Mouse (Mus musculus): ENCODE results near the gene Nek11. TPM values are rescaled to one million over a fixed set of nuclear protein-coding genes. Genes with fewer than 3 reads are reported as not detected.

Gene Nek11
- under 1 TPM; 0.08 to 0.23 TPM for total RNA-seq (2021)
- long read RNA-seq, experiment 1, partial matches to known transcripts: 0 of 1 reads
- long read RNA-seq, experiment 1, other reads (novel, unspliced or antisense): 1 of 1 reads
- long read RNA-seq, experiment 2: 0 reads

DNA sequence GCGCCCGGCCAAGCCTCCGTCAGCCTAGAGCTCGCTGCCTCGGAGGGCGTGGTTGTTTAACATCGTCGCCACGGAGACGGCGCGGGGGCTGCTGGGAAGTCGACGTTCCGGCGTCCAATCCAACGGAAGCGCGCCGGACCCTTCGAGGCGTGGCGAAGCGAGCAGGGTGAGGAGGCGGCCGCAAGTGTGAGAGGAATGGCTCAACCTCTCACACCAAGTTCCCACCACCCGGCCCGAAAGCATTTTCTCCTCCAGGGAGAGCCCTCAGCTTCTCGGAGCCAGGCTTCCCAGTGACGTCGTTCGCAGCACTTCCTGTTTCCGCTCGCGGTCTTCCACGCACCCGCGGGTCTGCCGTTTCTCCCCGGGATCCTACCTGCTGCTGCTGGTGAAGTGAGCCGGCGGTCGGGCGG is at the start of gene Nek11, which contains the start of gene Aste1:
TSS of gene Nek11 (minus strand) at position 307 of the 410 bp plus-strand sequence.
TSS of gene Aste1 (plus strand) at position 175 of the 410 bp plus-strand sequence.
- DNase-seq (ENCODE audit: low spot score in 2 of 2): peak; percentile 86 to 90

DNA sequence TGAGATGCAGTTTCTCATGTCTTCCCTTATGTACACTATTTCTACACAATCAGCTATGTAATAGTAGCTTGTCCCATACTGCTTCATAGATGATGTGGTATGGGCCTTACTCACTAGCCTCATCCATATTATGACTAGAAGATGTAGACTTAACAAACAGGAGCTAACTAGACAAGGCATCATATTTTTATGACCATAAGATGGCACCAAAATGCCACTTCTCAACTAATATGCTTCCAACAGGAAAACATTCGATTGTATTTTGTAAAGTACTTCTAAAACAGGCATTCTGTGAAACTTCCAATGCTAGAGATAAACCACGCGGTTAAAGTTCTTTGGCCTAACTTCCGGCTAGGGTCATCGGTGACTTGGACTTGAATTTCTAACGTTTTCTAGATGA is 13.2 kb upstream of the Nek11 start:
- no peak for DNase-seq (ENCODE audit: low spot score in 2 of 2)

DNA sequence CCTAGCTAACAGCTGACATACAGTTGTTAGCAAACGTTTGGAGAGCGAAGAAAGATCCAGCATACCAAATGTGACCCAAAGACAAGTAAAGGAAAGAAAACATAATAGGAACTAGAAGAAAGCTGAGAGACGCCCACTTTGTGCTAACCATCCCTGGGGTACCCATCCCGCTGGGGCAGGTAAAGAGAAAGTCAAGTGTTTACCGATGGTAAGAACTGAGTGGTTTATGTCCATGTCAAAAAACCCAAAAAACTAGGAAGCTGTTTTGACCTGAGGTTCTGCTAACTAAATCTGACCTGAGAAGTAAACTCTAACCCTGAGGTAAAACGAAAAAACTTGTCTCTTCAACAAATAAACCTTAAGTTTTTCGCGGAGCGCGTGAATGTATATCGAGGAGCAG is 604 bp downstream of the Nek11 start:
- no peak for DNase-seq (ENCODE audit: low spot score in 2 of 2)

DNA sequence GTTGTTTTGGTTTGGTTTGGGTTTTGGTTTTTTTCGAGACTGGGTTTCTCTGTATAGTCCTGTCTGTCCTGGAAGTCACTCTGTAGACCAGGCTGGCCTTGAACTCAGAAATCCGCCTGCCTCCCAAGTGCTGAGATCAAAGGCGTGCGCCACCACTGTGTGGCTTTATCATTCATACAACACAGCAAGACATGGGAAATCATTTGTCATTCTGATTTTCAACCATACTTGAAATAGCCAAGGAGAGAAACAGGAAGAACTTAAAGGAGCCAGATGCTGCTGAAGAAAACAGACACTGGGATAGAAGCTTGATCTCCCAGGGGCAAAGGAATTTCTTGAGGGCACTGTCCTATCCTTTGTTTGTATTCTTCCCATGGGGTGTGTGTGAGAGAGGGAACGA is 4.7 kb downstream of the Nek11 start:
- DNase-seq (ENCODE audit: low spot score in 2 of 2): no peak

DNA sequence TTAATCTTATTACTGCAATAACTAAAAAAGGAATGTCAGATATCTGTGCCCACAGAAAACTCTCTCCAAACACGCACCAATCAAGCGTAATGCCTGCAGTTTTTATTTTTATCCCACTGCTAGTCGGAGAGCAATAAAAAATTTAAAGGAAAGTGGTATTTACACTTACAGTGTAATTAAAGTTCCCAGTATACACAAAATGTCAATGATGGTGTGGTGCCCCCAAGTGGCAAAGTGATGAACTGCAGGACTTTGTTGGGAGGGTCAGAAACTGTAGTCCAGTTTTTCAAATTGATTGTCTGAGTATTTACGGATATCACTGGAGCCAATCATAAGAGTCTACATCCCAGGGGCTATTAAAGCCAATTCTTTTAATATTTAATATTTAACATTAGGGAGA is 6.0 kb downstream of the Nek11 start:
- DNase-seq (ENCODE audit: low spot score in 2 of 2): peak; percentile 16 to 45

DNA sequence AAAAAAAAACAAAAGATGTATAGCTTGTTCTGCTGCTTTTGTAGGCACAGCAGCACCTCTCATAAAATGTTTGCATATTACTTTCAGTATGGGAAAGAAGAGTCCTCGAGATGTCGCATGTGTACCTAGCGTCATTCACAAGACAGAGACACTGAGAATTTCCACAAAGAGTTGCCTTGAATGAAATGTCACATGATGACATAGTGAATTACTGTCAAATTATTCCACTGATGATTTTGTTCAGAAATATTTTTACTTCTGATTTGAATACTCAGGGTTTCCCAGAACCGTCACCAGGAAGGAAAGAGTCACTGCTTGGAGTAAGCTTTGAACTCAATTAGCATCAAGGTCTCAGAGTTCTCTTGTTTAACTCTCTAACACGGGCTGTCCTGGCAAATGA is 7.9 kb downstream of the Nek11 start:
- no peak for DNase-seq (ENCODE audit: low spot score in 2 of 2)

DNA sequence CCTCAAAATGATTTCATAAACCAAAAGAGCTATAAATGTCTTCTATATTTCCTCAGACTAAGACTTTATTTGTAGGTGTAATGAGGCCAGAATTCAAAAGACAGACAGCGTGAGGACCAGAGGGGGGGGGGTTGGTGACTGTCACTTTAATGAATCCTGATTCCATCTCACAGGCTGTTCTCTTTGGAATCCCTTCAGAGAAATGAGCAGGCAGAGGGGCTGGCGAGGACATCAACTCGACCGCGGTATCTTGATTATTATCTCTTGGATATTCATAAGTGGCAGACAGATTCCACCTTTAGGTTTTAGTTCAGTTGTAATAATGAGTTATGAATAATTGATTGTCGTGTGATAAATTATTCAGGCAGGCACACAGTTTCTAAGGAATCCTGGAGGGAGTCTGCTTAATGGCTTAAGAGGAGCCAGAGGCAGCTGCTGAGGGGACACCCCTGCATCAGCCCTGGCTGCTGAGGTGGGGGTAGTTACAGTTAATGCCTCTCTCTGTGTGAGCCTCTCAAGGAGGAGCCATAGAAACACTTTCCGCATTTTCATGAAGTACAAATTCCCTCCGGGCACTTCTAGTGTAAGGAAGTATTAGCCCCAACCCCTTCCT is 15.7 kb downstream of the Nek11 start:
- no peak for DNase-seq (ENCODE audit: low spot score in 2 of 2)

DNA sequence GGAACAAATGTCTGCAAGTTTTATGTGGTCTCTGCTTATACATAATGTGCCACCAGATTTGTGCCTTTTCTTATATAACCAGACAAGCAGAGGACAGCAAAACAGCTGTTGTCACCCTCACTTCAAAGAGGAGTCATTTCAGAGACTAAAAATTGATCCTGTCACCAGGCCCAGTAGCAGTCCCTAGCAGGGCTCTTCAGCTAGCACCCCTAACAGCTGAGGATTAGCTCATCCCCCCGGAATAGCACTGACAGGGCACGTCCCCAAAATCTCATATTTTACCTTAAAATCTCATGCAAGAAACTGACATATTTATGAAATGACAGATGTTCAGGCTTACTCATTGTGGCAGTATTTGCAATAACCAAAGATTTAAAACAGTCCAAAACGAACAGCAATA is 17.7 kb downstream of the Nek11 start:
- DNase-seq (ENCODE audit: low spot score in 2 of 2): no peak

DNA sequence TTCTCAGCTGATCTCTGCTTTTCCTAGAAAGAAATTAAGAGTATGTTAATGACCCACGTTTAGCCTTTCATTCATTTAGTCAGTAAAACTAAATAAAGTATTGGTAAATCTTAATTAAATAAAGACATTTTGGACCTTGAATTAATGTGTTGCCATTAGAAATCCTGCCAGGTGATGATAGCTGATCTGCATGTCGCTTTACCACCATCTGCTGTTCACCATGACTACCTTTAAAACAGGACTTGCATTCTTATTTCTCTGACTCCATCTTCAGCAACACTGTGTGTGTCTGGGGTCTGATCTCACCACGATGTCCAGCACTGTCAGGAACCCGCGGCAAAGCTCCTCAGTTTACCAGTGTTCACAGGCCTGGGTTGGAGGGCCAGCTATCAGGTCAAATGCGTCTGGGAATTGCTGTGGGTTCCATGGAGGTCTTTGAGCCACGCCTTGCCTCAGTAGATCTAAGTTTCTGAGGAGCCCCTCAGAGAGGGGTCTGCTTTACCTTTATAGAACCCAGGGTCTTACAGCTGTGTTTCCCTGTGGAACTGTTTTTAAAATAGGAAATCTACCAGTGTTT is 18.3 kb downstream of the Nek11 start:
- no peak for DNase-seq (ENCODE audit: low spot score in 2 of 2)

DNA sequence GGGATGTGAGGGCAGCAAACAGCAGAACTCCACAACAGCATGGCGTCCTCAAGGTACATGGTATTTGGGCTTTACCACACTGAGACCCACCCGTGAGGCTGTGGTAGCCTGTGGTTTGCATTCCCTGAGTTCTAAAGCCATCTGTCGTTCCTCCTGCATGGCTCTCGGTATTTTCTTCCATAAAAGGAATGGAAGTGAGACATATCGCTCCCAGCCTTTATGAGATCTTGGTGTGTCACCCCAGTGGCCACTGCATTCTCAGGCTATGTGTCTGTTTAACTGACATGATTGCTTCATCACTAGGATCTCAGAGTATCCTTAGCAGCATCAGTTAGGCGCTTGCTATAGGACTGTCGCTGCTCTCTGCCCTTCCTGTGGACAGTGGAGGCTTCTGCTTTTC is 18.9 kb downstream of the Nek11 start:
- DNase-seq (ENCODE audit: low spot score in 2 of 2): no peak

DNA sequence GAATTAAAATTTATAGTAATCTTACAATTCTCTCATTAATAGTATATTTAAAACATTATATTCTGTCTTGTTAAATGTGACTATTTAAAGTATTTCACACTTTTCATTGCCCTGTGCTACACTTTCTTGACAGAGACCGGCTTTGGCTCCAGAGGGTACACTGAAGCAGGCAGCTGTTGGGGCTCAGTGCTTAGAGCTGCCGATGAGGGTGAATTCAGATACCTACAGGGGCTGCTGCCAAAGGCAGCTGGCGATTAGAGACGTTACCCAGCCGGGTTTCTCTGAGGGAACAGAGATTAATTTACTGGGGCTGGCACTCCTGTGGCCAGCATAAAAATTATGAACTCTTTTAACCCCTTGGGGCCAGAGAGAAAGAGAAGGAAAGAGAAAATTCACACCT is 21.0 kb downstream of the Nek11 start:
- no peak for DNase-seq (ENCODE audit: low spot score in 2 of 2)

DNA sequence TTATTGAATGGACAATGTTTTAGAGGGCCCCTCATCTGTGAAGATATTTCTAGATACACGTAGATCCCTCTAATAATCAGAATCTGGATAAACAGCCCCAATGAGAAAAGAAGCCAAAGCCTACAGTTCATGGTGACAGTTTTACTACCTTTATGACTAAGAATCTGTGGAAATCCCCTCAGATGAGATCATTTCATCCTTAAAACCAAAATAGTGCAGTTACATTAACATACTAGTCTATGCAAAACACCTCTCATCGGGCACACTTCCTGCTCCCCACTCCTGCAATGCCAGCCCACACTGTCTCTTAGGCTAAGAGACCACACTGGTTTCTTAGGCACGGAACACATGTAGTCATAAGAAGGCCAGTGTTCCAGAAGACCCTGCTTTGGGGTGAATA is 26.7 kb downstream of the Nek11 start:
- no peak for DNase-seq (ENCODE audit: low spot score in 2 of 2)

DNA sequence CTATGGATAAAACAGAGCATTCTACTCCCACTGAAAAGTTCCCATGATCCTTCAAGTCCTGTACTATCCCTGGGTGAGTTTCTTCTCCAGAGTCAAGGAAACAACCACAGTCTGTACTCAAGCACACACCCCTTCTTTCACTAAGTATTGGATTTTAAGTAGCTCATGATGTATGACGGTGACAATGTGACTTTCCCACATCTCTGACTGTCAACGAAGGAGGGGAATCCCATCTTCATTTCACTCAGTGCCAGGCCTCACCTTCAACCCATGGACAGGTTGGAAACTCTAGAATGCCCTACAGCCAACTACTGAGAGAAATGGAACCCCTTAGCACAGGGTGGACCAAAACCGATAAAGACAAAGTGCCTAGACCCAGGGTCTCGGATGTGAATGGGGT is 29.1 kb downstream of the Nek11 start:
- DNase-seq (ENCODE audit: low spot score in 2 of 2): no peak

DNA sequence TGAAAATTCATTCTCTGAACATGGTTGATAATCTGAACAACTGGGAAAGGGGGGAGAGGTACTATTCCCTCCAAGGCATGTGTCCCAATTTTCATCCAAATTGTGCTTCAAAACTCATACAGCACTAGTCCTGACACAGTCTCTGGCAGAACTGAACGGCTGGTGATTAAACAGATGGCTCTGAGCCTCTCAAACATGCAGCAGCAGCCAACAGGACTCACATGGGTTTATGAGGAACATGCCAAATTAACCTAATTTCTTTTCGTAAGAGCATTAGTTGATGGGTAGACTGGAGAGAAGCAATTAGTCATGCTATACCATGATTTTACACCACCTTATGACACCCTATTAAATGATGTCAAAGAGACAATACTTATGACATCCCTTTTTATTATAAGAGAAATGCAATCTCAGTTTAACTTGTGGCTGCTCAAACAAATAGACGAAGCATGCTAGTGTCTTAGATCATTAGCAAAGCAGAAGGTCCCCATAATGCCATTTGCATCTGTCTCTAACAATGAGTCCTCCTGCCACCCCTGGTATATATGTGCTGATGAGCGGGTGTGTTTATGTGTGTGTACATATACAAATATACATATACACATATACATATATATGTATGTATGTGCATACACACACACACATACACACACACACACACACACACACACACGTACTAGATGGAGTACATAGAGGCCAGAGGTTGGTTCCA is 31.6 kb downstream of the Nek11 start:
- DNase-seq (ENCODE audit: low spot score in 2 of 2): no peak

DNA sequence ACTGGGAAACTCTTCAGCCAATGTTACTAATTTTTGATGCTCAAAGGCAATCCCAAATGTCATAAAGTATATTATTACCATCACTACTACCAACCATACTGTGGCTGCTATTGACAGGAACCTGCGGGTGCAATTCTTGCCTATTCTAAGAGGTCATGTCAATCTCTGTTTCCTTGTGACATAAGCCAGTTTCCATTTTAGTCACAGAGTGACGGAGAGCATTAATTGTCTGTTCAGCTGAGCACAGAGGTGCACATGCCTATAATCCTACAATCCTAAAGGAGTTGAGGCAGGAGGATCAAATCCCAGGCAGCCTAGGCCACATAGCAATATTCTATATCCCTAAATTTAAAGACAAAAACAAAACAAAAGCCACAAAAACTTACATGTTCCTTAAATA is 33.1 kb downstream of the Nek11 start:
- no peak for DNase-seq (ENCODE audit: low spot score in 2 of 2)

DNA sequence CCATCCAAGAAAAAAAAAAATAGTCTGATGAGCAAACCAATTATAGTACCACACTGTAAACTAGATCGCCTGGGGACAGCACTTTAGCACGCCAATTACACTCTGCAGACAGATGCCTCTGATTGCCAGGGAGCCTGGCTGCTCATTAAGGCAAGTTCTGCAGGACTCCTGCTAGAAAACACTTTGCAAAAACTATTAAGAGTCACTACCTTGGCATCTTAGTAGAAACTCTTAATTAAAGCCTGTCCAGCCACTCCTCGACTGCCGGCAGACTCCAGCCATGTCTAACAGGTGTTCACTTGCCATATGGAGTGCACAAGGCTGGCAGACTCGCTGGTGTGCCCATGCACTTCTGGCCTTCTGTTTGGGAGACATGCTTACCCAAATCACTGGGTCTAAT is 46.3 kb downstream of the Nek11 start:
- no peak for DNase-seq (ENCODE audit: low spot score in 2 of 2)

DNA sequence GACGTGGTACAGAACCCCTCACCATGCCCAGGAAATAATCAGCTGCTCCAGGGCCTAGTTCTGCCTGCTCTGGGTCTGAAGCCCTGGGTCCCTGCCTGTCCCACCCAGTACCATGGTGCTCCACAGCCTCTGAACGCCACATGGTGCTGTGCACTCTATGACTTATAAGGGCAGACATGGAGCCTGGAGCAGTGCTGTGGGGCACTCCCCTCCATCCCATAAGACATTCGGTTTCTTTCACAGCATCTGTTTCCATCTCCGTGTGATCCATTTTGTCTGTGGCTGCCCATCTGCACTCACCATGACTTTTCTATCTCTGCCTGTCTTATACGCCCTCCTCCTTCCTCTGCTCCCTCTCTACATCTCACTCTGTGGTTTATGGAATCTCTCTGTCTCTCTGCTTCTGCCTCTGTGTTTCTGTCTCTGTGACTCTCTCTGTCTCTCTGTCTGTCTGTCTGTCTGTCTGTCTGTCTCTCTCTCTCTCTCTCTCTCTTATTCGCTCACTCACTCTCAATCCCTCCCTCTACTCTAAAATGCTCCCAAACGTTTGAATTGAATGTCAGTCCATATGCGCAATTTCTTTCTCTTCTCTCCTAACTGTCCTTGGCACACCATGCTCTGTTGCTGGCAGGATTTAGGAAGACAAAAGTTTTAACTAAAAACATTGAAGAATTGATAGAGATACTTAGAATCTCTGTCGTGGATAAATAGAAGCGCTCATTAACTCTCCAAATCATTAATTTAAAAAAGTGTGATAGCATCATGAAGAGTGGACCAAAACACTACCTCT is 46.9 kb downstream of the Nek11 start:
- no peak for DNase-seq (ENCODE audit: low spot score in 2 of 2)

DNA sequence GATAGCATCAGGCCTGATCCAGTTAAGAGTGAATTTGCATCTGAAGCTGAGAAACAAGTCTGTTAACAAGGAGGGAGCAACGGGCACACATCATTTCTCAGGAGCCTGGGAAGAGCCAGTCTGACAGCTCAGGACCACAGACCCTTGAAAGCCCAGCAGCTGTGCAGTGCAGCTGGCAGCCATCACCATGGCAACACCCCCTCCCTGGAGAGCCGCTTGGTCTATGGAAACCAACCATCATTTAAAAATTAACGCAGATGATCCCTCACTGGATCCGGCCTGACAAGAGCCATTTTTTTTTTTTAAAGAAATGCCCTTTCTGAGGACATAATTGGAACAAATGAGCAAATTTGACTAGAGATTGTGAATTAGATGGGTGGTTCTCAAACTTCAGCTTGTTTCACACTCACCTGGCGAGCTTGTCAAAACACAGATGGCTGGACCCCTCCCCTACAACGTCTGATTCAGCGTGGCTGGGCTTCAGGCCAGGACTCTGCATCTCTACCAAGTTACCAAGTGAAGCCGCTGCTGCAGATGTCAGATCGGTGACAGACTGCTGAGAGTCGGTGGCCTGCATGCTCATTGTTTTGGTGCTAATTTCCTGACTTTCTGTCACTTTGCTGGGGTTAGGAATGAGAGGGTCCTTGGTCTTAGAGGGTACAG is 52.2 kb downstream of the Nek11 start:
- DNase-seq (ENCODE audit: low spot score in 2 of 2): no peak

DNA sequence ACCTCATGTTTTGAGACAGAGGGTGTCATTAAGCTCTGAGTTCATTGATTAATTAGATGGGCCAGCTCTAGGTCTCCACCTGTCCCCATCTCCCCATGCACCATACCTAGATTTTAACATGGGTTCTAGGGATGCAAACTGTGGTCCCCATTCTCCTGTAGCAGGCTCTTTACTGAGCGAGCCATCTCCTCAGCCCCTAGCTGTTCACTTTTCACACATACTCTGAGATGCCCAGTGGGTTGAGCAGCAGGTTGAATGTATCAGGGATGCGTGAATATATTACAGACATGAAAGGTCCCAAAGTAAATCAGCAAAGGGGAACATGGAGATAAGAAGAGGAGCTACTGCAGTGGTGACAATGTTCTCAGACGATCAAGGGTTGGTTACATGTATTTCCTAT is 52.8 kb downstream of the Nek11 start:
- no peak for DNase-seq (ENCODE audit: low spot score in 2 of 2)

DNA sequence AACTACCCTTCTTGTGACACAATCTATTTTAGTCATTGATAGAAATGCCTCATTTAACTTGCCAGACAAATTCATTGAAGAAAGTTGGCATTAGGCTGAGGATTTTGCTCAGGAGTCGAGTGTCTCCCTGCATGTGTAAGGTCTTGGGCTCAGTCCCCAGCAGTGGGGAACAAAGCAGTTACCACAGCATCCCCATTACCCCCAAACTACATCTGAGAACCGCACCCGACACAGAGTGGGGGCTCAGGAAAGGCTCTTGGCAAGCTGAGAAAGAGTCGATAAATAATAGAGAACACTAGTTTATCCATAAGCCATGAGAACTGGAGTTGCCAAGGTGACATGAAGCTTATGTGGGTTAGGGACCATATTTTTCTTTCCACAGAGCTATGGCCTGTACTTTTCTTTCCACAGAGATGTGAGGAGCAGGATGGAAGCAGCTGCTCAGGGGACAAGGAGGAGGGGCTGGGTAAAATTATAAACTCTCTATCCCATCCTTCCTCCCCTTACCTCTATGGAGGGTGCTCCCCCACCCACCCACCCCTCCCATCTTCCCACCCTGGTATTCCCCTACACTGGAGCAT is 62.8 kb downstream of the Nek11 start:
- DNase-seq (ENCODE audit: low spot score in 2 of 2): no peak

DNA sequence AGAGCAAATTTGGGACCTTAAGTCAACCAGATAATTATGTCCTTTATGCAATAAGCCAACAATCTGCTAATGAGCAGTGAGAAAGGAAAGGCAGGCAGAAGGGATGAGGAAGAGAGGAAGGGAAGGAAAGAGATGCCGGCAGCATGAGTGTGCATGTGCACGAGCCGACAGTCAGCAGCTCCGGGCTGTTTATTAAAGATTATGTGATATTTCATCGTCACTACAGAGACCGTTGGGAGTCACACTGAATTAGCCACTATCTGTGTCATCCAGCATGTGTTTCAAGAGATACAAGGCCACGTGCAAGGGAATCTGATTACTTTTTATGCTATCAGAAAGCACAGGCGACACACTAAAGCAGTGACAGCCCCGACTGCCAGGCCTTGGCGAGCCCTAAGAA is 73.5 kb downstream of the Nek11 start:
- no peak for DNase-seq (ENCODE audit: low spot score in 2 of 2)

Measured in adrenal gland, postnatal 4 days (tissue).